Mouse (Mus musculus): Measurements from ENCODE around the gene Plk3. TPM values are rescaled to one million over a fixed set of nuclear protein-coding genes. Genes with fewer than 3 reads are reported as not detected.

The Plk3 gene
- polyA plus RNA-seq, 1 experiment from 2014 or later, result 3.5 TPM

GRCm38 (mm10) chr4:117134601-117134995 lies 835 bp upstream of the Plk3 start:
- ATAC-seq (ENCODE audit: low FRiP score, low read depth), result no peak
- 31% methylated on average over 2 of the region's 2 CpGs for WGBS
- Histone ChIP-seq H3K27ac (no peak overlapping the region), H3K4me3 (no peak overlapping the region), H3K4me2 (replicated peaks) (peak overlapping the region; percentile 95; the same call in 1 of the 2 replicates), H3K27me3 (peaks cover 22% of the 10 kb centered on the region), H3K36me3 (0 out of 2 replicates have a peak, but pooled peaks cover 3% of the 10 kb centered on the region), H3K4me1 (peaks cover 21% of the 10 kb centered on the region), H3K9me3 (no peaks in the 10 kb centered on the region), H3K9ac (no peak overlapping the region)

- Histone ChIP-seq H3K9ac (peak overlapping the region; percentile 81), H3K27ac (no peak overlapping the region), H3K27me3 (peaks cover 22% of the 10 kb centered on the region), H3K4me2 (replicated peaks) (peak overlapping the region; percentile 95), H3K4me1 (peaks cover 21% of the 10 kb centered on the region), H3K36me3 (peaks cover 12% of the 10 kb centered on the region), H3K9me3 (no peaks in the 10 kb centered on the region), H3K4me3 (peak overlapping the region; percentile 82)
- no peak for ATAC-seq (ENCODE audit: low FRiP score, low read depth)
- under 1% methylated on average over 37 of the region's 42 CpGs for WGBS
Observed at GRCm38 (mm10) chr4:117133366-117133796, 382 bp downstream of the Plk3 start.

GRCm38 (mm10) chr4:117132794-117133143 lies 994 bp downstream of the Plk3 start:
- H3K9ac ChIP-seq, result peak overlapping the region; percentile 81
- H3K4me1 ChIP-seq, result peaks cover 21% of the 10 kb centered on the region
- H3K9me3 ChIP-seq, result no peaks in the 10 kb centered on the region
- H3K27ac ChIP-seq, result no peak overlapping the region
- peaks cover 18% of the 10 kb centered on the region for H3K36me3 ChIP-seq
- ATAC-seq (ENCODE audit: low FRiP score, low read depth), result no peak
- H3K4me2 ChIP-seq (replicated peaks), result peak overlapping the region; percentile 95
- peak overlapping the region; percentile 82 for H3K4me3 ChIP-seq
- peaks cover 22% of the 10 kb centered on the region for H3K27me3 ChIP-seq
- WGBS, result 14% methylated on average over 11 of the region's 11 CpGs

- no peak overlapping the region for H3K27ac ChIP-seq
- H3K4me2 ChIP-seq (replicated peaks), result peak overlapping the region; percentile 95
- H3K4me1 ChIP-seq, result peaks cover 21% of the 10 kb centered on the region
- peak overlapping the region; percentile 82 for H3K4me3 ChIP-seq
- H3K36me3 ChIP-seq, result peaks cover 18% of the 10 kb centered on the region
- H3K9ac ChIP-seq, result peak overlapping the region; percentile 31; the same call in 1 of the 2 replicates
- no peaks in the 10 kb centered on the region for H3K9me3 ChIP-seq
- H3K27me3 ChIP-seq, result peaks cover 22% of the 10 kb centered on the region
- WGBS, result 26% methylated on average over 7 of the region's 7 CpGs
- ATAC-seq (ENCODE audit: low FRiP score, low read depth), result peak; percentile 12; the same call in 1 of the 2 replicates
Observed at GRCm38 (mm10) chr4:117131890-117132793, 1.6 kb downstream of the Plk3 start.

- H3K27me3 ChIP-seq, result peaks cover 22% of the 10 kb centered on the region
- peaks cover 23% of the 10 kb centered on the region for H3K4me1 ChIP-seq
- no peak for ATAC-seq (ENCODE audit: low FRiP score, low read depth)
- H3K4me3 ChIP-seq, result no peak overlapping the region
- H3K9me3 ChIP-seq, result no peaks in the 10 kb centered on the region
- WGBS, result 82% methylated on average over 6 of the region's 6 CpGs
- H3K36me3 ChIP-seq, result peaks cover 18% of the 10 kb centered on the region
- H3K27ac ChIP-seq, result no peak overlapping the region
- H3K4me2 ChIP-seq (replicated peaks), result no peak overlapping the region
- H3K9ac ChIP-seq, result no peak overlapping the region
Observed at GRCm38 (mm10) chr4:117131198-117131597, 2.6 kb downstream of the Plk3 start.

GRCm38 (mm10) chr4:117130790-117131189 lies 3.0 kb downstream of the Plk3 start:
- Histone ChIP-seq H3K4me1 (peaks cover 27% of the 10 kb centered on the region), H3K9me3 (no peaks in the 10 kb centered on the region), H3K4me2 (replicated peaks) (no peak overlapping the region), H3K4me3 (no peak overlapping the region), H3K27ac (no peak overlapping the region), H3K36me3 (peaks cover 18% of the 10 kb centered on the region), H3K27me3 (peaks cover 22% of the 10 kb centered on the region), H3K9ac (no peak overlapping the region)
- no peak for ATAC-seq (ENCODE audit: low FRiP score, low read depth)
- 65% methylated on average over 6 of the region's 6 CpGs for WGBS

- H3K36me3 ChIP-seq, result peaks cover 18% of the 10 kb centered on the region
- H3K4me2 ChIP-seq (replicated peaks), result no peak overlapping the region
- peaks cover 20% of the 10 kb centered on the region for H3K27me3 ChIP-seq
- no peaks in the 10 kb centered on the region for H3K9me3 ChIP-seq
- no peak overlapping the region for H3K9ac ChIP-seq
- WGBS, result 86% methylated on average over 33 of the region's 33 CpGs
- ATAC-seq (ENCODE audit: low FRiP score, low read depth), result no peak
- no peak overlapping the region for H3K27ac ChIP-seq
- H3K4me3 ChIP-seq, result no peak overlapping the region
- H3K4me1 ChIP-seq, result peaks cover 36% of the 10 kb centered on the region
Observed at GRCm38 (mm10) chr4:117127991-117128686, 5.6 kb downstream of the Plk3 start.

- WGBS, result 80% methylated on average over 9 of the region's 9 CpGs
- Histone ChIP-seq H3K4me3 (0 out of 2 replicates have a peak within 1 kb of the TSS, but pooled peaks have one; percentile 1), H3K9ac (peak within 1 kb of the TSS; percentile 58), H3K9me3 (no peaks in the 10 kb centered on the region), H3K27me3 (peaks cover 6% of the 10 kb centered on the region), H3K27ac (peak within 1 kb of the TSS; percentile 87), H3K4me2 (replicated peaks) (peak within 1 kb of the TSS; percentile 41), H3K36me3 (peaks cover 18% of the 10 kb centered on the region), H3K4me1 (peaks cover 23% of the 10 kb centered on the region)
- ATAC-seq (ENCODE audit: low FRiP score, low read depth), result no peak
Observed at GRCm38 (mm10) chr4:117126675-117127290, 7.0 kb downstream of the Plk3 start, which contains the start of gene Tctex1d4. Tctex1d4 (plus strand) TSS chr4:117126794.

- H3K27ac ChIP-seq, result peak overlapping the region; percentile 87
- peak overlapping the region; percentile 58 for H3K9ac ChIP-seq
- H3K27me3 ChIP-seq, result no peaks in the 10 kb centered on the region
- ATAC-seq (ENCODE audit: low FRiP score, low read depth), result peak; percentile 36; the same call in 1 of the 2 replicates
- peaks cover 25% of the 10 kb centered on the region for H3K4me1 ChIP-seq
- no peak overlapping the region for H3K4me3 ChIP-seq
- H3K36me3 ChIP-seq, result peaks cover 15% of the 10 kb centered on the region
- 39% methylated on average over 15 of the region's 15 CpGs for WGBS
- peak overlapping the region; percentile 41 for H3K4me2 ChIP-seq (replicated peaks)
- no peaks in the 10 kb centered on the region for H3K9me3 ChIP-seq
Observed at GRCm38 (mm10) chr4:117125910-117126674, 7.7 kb downstream of the Plk3 start.

- H3K27me3 ChIP-seq, result no peaks in the 10 kb centered on the region
- H3K4me2 ChIP-seq (replicated peaks), result peak within 1 kb of the TSS; percentile 41
- WGBS, result 25% methylated on average over 8 of the region's 8 CpGs
- H3K27ac ChIP-seq, result peak within 1 kb of the TSS; percentile 87
- H3K4me3 ChIP-seq, result 0 out of 2 replicates have a peak within 1 kb of the TSS, but pooled peaks have one; percentile 1
- peak; percentile 60 for ATAC-seq (ENCODE audit: low FRiP score, low read depth)
- peaks cover 15% of the 10 kb centered on the region for H3K36me3 ChIP-seq
- peaks cover 25% of the 10 kb centered on the region for H3K4me1 ChIP-seq
- H3K9ac ChIP-seq, result peak within 1 kb of the TSS; percentile 58
- H3K9me3 ChIP-seq, result no peaks in the 10 kb centered on the region
Observed at GRCm38 (mm10) chr4:117125348-117125909, 8.3 kb downstream of the Plk3 start, which contains the start of gene Btbd19. Btbd19 (minus strand) TSS chr4:117125725.

Data from limb, embryonic 13.5 days (tissue).